Mouse (Mus musculus) layer of hippocampus, postnatal 10 days (tissue): Measurements from ENCODE around the gene Ggnbp2. TPM values are rescaled to one million over a fixed set of nuclear protein-coding genes. Genes with fewer than 3 reads are reported as not detected.

Experiments used
- DNase-seq, 2 experiments: peaks; one replicate each; pipeline ENCODE4 v3.0.0; 2021; ENCODE audit warnings: low spot score in 2 of 2
- long read RNA-seq: library from polyadenylated mRNA; stranded (forward); transcript quantifications from one replicate; pipeline ENCODE4 v2.0.0, GENCODE M21; 2023
- total RNA-seq, 2 experiments: library from RNA; stranded (reverse); gene quantifications; 2 replicates each; pipeline ENCODE4 v1.2.3; 2021

Ggnbp2 gene
- total RNA-seq, result 10 to 100 TPM; 89.3 to 92.2 TPM
- long read RNA-seq, transcript Ggnbp2-213 (14 exons, 2,950 nt), result minor isoform, 7 of 82 reads
- long read RNA-seq, transcript Ggnbp2-203 (14 exons, 3,034 nt), result major isoform, 14 of 82 reads
- long read RNA-seq, partial matches to known transcripts, result 36 of 82 reads
- long read RNA-seq, other reads (novel, unspliced or antisense), result 18 of 82 reads

DNA sequence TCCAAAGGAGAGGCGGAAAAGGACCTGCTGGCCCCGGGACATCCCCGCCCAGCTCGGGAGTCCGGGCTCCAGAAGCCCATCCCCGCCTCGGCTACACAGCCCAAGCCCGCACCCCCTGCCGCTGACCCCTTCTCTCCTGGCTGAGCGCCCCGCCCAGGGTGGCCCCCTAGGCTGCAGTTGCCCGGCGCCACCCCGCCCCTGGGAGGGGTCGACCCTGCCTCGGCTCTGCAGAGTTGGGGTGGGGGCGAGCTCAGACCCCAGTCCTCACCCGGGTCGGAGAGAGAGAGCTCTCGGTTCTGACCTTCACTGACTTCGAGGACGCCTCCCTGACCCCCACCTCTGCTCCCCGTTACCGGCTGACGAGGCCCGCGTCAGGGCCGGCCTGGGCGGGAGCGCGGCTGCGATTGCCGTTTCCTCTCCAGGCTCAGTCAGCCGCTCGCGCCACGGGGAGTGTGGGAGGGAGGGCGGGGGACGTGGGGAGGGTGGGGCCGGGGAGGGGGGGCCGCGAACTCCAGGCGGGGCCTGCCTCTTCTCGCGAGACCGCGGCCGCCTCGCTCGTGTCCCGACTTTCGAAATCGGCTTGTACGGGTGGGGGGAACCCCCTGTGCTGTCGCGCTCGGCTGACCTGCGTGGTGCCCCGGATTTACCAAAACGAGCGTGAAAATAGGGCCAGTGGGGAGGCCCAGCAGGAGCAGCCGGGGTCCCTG lies at the start of gene Ggnbp2:
Ggnbp2 (minus strand) TSS at position 481 of the 707 bp plus-strand sequence.
- DNase-seq, result peak; percentile 92 to 94

DNA sequence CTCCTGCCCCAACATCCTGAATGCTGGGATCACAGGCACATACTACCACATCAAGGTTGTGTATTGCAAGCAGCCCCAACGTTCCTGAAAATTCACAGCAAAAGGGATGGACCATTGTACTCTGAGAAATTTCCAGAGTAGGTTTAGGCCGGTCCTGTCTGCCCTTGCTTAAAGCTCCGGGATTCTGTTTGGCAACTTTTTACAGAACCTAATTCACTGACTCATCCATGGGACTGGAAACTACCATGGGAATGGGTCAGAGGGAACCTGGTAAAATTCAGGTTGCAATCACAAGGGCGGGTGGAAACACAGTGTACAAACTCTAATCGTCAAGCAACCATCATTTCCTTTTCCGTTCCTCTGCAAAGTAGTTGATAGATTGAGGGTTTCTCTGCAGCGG lies 49.3 kb upstream of the Ggnbp2 start:
- no peak for DNase-seq

DNA sequence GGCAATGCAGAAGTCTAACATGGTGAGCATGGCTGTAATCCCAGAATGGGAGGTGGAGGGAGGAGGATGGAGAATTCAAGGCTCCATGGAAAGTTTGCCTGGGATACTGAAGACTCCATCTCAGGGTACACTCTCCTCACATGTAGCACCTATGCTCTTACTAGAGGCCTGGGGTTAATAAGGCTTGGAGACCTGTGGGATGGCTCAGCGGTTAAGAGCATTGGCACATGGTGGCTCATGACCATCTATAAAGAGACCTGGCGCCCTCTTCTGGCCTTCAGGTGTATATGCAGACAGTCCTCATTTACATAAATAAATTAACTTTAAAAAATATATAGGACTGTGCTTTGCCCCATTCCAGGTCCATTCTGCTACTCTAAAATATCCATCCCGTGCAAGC lies 48.7 kb upstream of the Ggnbp2 start:
- DNase-seq, result peak; percentile 26

DNA sequence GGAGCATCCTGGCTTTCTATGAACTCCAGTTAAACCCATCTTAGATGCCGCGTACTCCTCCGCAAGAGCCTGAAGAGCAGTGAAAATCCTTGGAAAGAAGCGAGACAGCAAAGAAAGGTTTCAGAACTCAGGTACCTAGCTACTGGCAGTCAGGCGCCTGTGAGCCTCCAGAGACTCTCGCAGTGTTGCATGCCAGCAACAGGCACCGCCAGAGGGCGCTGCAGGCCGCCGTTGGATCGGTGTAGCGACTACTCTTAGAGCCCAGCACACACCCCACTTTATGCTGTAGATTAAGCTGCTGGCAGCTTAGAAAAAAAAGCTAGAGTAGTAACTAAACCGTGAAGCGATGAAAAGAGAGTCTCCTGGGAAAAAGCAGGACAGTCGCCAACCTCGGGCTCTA lies 47.8 kb upstream of the Ggnbp2 start:
- peak; percentile 95 to 96 for DNase-seq

DNA sequence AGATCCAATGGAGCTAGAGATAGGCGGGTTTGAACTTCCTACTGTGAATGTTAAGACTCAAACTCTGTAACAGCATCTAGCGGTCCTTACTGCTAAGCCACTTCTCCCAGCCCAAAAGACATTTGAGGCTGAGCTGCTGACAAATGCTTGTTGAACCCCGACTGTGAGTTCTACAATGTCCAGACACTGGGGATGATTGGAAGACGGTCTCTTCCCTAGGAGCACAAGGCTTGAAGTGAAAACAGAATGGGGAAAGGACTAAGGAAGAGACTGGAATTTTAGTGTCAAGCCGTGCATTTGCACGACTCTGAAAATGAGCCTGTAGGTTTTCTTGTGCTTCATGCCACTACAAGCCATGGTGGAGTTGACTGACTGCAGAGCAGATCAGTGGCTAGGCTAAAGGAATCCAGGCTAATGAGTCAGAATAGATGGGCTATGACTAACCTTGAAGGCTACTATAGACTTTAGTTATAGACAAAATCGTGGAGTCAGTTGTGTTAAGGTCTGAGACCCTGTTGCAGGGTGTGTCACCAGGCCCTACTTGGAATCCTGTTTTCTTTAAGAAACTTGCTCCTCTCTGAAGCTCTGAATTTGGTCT lies 46.2 kb upstream of the Ggnbp2 start:
- DNase-seq, result no peak

DNA sequence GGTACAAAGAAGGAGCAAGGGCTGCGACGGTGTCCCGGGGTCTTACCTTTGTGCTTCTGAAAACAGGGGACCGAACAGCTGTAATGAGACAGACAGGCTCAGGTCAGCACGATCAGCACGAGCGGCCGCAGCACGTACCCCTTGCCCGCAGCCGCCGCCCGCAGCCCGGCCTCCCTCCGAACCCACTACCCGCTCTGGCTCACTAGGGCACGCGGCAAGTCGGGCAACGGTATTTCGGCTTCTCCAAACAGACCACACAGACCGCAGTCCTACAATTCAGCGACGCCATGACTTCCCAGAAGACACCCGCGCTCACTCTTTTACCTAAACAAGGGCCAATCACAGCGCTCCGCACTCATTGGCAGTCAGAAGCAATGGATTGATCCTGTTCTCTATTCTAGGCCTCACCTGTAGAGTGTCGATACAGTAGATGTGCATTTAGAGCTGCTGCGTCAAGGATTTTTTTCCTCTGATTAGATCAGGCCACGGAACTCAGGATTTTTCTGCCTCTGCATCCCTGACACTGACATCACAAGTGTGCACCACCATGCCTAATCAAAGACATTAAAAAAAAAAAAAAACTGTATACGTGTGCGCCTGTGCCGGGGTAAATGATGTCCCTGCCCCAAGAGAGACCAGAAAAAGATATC lies 45.6 kb upstream of the Ggnbp2 start, which contains the start of gene Znhit3:
Znhit3 (minus strand) TSS at position 314 of the 650 bp plus-strand sequence.
- DNase-seq, result peak; percentile 82 to 88

DNA sequence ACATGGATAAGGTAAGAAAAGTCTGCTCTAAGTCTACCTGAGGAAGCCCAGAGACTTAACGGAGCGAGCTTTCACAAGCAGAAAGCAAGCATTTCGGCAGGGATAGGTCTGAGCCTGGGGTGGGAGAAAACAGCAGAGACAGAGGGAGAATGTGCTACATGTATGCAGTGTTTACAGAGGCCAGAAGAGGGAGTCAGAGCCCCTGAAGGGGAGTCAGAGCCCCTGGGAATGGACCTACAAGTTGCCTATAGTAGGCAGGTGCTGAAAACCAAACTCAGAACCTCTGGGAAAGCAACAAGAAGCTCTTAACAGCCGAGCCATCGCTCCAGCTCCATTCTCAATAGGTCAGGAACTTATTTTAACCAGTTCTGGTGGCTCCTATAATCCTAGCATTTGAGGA lies 44.1 kb upstream of the Ggnbp2 start:
- DNase-seq, result no peak

DNA sequence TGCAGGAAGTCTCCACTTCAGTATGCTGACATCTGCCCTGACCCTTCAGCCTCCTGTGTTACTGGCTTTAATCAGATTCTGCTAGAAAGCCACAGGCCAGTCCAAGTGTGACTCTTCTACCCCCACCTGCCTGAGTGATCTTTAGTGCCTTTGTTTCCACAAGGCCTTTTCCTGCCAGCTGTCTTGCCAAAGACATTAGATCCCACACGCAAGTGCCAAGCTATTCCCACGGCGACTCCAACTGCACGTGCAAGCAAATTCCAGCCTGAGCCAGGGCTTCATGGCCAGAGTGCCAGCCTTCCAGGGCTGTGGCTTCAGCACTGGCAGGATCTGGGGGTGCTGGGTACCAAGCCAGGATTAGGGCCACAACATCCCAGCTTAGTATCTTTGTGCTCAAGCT lies 39.8 kb upstream of the Ggnbp2 start:
- no peak for DNase-seq

DNA sequence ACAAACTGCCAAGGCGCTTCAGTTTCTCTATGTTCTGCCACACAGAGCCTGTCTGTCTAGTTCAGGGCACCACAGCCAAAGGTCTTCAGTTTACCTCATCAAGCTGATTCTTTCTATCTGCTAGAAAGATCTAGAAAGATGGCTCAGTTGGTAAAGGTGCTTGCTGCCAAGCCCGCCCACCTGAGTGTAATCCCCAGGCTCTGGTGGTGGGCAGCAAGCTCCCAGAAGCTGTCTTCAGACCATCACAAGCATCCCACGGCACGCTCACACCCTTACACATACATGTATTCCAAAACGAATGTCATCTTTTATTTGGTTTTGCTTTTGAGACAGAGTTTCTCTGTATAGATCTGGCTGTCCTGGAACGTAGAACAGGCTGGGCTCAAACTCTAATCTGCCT lies 37.9 kb upstream of the Ggnbp2 start:
- DNase-seq, result no peak

DNA sequence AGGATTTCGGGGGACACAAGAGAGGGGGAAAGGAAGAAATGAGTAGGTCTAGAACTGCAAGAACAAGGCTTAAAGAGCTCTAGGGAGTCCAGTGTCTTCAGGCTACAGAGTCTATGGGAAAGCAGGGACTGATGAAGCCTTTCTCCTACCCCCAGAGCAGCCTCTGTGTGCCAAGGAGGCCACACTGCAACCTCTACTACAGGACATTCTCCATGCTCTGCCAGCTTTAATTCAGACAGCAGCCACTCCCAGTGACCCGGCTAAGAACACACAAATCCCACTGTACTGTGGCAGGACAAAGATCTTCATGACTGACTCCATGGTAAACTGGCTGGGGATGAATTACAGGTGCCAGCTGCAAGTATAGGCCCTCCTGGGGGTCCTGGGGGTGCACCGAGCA lies 36.5 kb upstream of the Ggnbp2 start:
- DNase-seq, result no peak

DNA sequence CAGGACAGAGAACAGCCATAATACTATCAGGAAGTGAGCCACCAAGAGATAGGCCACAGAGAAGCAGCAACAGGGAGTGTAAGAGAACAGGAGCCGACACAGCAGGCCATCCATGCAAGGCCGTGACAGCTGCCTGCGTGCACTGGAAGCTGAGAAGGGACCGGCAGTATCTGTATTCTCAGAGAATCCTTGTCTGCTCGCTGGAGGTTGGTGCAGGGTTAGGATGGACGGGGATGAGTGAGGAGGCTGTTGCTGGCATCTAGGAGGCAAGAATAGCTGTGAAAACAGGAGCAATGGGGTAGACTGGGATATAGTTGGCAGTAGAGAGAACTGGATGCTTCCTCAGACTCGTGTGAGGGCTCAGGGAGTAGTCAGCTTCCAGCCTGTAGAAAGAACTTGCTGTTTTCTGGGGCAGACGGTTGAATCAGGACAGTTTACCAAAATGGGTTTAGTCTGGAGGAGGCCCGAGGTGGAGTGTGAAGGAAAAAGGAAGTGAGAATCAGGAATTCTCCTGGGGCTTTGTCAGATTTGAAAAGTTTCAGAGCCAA lies 34.1 kb upstream of the Ggnbp2 start:
- no peak for DNase-seq

DNA sequence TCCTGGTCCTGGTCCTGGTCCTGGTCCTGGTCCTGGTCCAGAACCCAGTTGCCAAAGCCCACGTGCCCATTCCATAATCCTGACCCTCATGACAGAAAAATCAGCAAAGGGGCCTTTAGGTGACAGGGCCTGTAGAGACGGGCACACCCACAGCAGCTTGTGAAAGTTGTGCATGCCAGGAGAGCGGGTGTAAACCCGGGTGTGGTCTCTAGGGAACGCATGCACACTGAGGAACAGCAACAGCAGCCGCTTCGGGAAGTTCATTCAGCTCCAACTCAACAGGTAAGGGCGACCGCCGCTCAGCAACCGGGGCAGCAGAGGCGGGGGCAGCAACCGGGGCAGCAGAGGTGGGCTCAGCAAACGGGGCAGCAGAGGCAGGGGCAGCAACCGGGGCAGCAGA lies 22.5 kb upstream of the Ggnbp2 start:
- DNase-seq, result no peak

DNA sequence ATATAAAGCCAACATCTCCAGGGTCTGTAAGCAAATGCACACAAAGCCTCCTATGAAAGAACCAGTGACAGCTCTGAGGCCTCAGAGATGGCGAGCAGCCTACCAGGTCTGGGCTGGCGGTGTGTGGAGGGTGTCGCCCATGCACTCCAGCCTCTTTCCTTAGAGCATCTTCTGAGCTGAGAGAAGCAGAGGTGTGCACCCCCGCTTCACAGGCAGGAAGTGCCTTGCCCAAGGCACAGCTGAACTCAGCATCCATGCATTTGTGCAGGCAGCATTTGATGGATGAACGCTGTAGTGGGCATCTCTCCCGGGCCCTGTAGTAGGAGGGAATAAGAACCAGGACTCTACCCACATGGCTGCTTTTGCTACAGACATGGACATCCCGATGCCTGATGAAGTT lies 21.1 kb upstream of the Ggnbp2 start:
- no peak for DNase-seq

DNA sequence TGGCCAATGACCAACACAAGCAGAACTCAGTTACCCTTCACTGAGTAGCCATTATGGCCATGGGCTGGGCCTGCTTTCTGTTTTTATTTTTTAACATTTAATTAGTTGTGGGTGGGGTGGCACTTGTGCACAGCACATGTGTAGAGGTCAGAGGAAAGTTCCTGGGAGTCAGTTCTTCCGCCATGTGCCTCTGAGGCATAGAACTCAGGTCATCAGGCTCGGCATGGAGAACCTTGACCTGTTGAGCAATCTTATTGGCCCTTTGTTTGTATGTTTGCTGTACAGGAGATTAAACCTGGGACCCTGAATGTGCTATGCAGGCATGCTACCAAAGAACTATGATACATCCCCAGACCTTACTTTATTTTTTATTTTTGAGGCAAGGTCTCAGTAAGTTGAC lies 18.9 kb upstream of the Ggnbp2 start:
- no peak for DNase-seq

DNA sequence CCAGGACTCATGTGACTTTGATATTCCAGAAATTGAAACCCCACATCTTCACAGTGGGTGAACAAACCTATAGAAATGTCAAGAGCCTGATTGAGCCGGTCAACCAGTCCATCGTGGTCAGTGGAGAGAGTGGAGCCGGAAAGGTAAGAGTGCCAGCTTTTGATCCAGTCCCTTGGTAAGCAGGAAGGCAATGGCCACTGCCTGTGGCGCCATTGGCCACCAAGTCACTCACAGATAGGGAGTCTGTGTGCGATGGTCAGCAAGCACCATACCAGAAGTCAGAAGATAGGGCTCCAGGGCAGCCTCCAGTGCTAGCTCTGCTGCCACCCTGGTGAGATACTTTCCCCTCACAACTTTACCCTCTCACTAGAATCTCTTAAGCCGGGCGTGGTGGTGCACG lies 17.4 kb upstream of the Ggnbp2 start:
- DNase-seq, result no peak

DNA sequence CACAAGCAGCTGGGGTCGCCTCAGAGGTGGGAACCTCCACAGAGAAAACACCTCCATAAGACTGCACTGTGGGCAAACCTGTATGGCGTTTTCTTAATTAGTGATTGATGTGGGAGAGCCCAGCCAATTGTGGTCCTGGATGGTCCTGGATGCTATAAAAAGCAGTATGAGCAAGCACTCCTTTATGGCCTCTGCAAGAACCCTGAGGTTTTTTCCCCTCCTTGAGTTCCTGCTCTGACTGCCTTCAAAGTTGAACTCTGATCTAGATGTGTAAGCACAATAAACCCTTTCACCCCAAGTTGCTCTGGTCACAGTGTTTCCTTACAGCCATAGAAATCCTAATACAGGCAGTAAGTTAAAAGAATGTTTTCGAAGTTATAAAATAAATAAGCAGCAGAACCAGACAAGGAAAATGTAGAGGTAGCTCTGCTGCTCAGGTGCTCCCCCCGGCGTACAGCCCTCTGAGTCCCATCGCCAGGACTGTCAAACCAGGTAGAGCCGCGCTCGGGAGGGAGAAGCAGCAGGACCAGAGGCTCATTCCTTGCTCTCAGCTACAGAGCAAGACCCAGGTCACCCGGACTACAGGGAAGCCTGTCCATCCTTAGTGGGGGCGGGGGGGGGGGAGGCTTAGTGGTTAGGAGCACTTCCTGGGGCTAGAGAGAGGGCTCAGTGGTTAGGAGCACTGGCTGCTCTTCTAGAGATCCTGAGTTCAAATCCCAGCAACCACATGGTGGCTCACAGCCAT lies 16.3 kb upstream of the Ggnbp2 start:
- no peak for DNase-seq

DNA sequence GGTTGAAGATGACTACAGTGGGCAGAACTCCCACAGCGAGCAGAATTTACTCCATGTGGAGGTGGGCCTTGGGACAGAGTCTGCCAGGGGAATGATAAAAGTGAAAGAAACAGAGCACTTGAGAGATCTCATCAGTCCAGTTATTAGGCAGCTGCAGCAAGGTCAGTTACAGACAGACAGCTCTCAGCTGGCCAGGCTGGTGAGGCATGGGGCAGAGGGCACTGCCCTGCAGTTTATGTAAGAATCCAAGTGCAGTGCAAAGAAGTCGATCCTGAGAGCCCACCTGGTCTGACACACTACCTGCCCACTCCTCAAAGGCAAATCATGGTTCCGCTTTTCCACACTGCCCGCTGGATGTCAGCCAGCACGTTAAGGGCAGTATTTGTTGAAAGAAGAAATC lies 15.6 kb upstream of the Ggnbp2 start:
- no peak for DNase-seq

DNA sequence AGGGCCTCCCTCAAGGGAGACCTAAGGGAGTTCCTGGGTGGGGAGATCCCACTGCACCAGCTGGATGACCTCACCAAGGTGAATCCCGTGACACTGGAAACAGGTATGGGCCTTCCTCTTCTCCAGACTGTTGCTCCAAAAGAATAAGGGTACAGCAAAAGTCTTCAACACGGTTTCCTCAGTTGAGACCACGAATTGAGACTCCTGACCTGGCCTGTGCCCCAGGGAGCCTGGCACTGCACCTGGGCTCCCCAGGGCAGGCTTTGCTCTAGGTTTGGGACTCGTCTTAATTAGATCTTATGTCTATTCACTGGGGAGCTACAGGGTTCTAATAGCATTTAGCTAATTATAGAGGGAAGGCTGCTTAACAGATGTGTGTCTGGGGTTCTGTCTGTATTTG lies 14.6 kb upstream of the Ggnbp2 start:
- DNase-seq, result no peak

DNA sequence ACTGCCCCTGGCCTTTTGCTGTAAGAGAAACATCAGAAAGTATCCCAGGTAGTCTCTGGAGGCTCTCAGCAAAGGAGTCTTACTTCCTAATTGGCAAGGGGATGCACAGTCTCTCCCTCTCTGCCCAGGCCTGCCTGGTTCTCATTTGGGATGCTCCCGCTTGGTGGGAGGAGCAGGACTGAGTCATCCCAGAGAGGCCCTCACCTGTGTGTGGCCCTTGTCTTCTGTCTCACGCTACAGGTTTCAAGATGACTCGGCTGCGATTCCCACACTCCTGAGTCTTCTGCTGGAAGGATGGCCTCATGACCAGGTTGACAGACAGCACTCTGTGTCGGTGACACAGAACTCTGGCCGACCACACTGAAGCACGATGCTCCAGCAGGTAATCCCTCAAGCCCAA lies 11.7 kb upstream of the Ggnbp2 start:
- no peak for DNase-seq

DNA sequence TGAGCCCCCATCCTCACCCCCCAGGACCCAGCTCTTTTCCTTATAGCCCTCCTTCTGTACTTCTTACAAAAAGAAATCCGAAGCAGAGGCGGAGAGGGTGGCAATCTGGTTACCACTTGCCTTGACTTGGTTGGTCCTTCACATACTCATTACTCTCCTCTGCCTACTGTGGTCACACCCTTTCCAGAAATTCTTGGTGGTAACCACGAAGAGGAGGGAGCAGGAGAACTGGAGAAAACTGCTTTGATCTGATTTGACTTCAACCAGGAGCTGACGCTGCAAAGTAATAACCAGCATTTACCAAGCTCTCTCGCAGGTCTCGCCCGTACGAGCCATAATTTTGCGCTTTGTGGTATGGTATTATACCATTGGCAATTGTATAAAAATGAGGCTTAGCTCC lies 10.4 kb upstream of the Ggnbp2 start:
- DNase-seq, result no peak

DNA sequence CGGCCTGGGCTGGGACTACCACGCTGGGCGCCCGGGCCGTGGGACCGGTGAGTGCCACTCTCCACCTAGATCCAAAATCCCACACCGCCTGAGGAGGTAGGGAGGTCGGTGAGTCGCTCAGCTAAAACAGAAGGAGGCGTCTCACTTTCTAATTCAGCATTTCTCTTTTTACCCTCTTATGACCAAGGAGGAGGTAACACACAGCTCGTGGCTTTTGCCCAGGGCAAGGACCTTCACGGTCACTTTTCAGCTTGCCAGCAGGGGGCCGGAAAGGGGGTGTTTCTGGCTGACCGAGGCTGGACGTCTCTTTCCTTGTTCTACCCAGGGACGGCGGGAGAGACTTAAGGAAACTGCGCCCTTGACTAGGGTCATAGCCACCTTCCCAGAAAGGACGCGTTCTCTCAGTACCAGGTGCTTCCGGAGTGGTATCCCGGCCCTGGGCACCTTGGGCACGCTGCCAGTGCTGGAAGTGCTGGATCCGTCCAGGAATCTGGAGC lies 9.9 kb upstream of the Ggnbp2 start:
- DNase-seq, result peak in 1 of 2 experiments; percentile 59
